Mouse (Mus musculus): Measurements from ENCODE around the gene Hmg20a. TPM values are rescaled to one million over a fixed set of nuclear protein-coding genes. Genes with fewer than 3 reads are reported as not detected.
A peak's percentile ranks its signal among the peaks of the same experiment; 100 is the strongest.

The Hmg20a gene
- polyA plus RNA-seq, 1 experiment from 2014 or later = 49.8 TPM

DNA sequence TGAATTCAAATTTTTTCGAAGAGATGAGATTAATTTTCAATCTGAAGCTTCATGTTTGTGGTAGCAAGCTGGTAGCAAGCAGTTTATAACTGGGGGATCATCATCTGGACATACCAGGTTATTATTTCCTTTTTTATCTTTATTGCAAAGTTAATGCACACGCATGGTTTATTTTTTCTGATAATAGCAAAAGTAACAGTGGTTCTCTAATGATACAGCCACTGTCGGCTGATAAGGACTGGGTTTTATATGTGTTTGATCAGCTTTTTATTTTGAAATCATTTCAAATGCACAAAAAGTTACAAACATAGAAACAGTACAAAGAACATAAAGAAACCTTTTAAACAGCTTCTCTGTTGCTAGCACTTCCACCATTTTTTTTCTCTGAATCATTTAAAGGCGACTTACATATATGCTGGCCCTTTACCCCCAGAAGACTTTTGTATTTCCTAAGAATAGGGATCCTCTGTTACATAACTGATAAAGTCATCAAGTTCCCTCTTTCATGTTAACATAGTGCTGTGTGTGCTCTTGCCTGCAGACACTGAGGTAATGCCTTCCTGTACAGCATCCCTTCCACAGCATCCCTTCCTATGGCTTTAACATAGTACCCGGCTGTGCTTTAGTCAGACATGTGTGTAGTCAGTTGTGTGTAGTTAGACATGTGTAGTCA lies 60.7 kb downstream of the Hmg20a start:
- H3K36me3 ChIP-seq (ENCODE audit: control insufficient read depth, insufficient read depth, low read length) = peaks cover 70% of the 10 kb centered on the region
- H3K4me2 ChIP-seq (ENCODE audit: low read depth, low read length) = no peak overlapping the region
- 82% methylated on average over 5 of the region's 5 CpGs for WGBS
- ATAC-seq (ENCODE audit: low read depth) (no peak), DNase-seq (ENCODE audit: low spot score) (no peak)
- no peaks in the 10 kb centered on the region for H3K9me3 ChIP-seq (ENCODE audit: control insufficient read depth, low read length)
- H3K27ac ChIP-seq (replicated peaks; ENCODE audit: low read depth, low read length) = no peak overlapping the region
- no peaks in the 10 kb centered on the region for H3K4me1 ChIP-seq (ENCODE audit: control insufficient read depth, insufficient read depth, low read length)
- H3K9ac ChIP-seq (ENCODE audit: low read depth, low read length) = no peak overlapping the region
- H3K27me3 ChIP-seq (replicated peaks; ENCODE audit: control insufficient read depth, insufficient read depth, low read length) = no peaks in the 10 kb centered on the region
- H3K4me3 ChIP-seq (ENCODE audit: low read depth, low read length) = no peak overlapping the region

DNA sequence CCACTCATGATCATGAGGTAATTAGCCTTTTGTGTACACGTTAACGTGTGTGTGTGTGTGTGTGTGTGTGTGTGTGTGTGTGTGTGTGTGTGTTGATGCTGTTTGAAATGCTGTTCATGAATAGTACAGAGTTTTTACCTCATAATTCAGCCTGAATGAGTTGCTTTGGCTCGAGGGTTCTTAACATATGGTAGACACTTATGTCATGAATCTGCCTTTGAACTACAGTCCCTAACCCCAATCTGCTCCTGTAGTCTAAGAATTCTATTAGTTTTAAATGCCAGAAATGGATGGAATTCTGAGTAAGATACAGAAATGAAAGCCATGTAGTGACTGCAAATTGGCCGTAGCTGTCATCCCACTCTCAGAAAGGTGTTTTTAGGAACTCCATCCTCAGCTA lies 64.2 kb downstream of the Hmg20a start:
- no peaks in the 10 kb centered on the region for H3K27me3 ChIP-seq (replicated peaks; ENCODE audit: control insufficient read depth, insufficient read depth, low read length)
- H3K36me3 ChIP-seq (ENCODE audit: control insufficient read depth, insufficient read depth, low read length) = peaks cover 59% of the 10 kb centered on the region
- no peaks in the 10 kb centered on the region for H3K9me3 ChIP-seq (ENCODE audit: control insufficient read depth, low read length)
- H3K9ac ChIP-seq (ENCODE audit: low read depth, low read length) = no peak overlapping the region
- ATAC-seq (ENCODE audit: low read depth) = no peak
- 0 out of 2 replicates have a peak, but pooled peaks cover 4% of the 10 kb centered on the region for H3K4me1 ChIP-seq (ENCODE audit: control insufficient read depth, insufficient read depth, low read length)
- WGBS = 88% methylated on average over 4 of the region's 4 CpGs
- H3K27ac ChIP-seq (replicated peaks; ENCODE audit: low read depth, low read length) = no peak overlapping the region
- H3K4me3 ChIP-seq (ENCODE audit: low read depth, low read length) = no peak overlapping the region
- no peak overlapping the region for H3K4me2 ChIP-seq (ENCODE audit: low read depth, low read length)
- no peak for DNase-seq (ENCODE audit: low spot score)

DNA sequence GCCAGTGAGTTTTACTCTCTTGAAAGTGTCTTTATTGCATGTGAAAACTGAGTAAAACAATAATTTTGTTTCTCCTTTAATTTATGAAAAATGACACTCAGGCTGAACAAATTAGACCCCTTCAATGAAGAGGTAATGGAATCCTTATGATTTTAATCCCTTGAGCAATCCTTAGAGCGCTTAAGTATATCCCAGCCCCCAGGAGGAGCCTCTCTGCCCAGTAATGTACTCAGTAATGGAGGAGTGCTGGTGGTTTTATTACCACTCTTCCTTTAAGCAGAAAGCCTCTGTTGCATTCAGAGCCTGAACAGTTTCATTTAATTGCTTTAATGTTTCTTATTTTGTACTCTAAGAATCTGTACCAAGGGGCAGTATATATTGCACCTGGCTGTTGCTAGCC lies 67.0 kb downstream of the Hmg20a start:
- no peak overlapping the region for H3K4me3 ChIP-seq (ENCODE audit: low read depth, low read length)
- no peaks in the 10 kb centered on the region for H3K27me3 ChIP-seq (replicated peaks; ENCODE audit: control insufficient read depth, insufficient read depth, low read length)
- ATAC-seq (ENCODE audit: low read depth) = peak; percentile 57; the same call in 1 of the 2 replicates
- 0 out of 2 replicates have a peak, but pooled peaks cover 4% of the 10 kb centered on the region for H3K4me1 ChIP-seq (ENCODE audit: control insufficient read depth, insufficient read depth, low read length)
- H3K36me3 ChIP-seq (ENCODE audit: control insufficient read depth, insufficient read depth, low read length) = peaks cover 76% of the 10 kb centered on the region
- no peak overlapping the region for H3K4me2 ChIP-seq (ENCODE audit: low read depth, low read length)
- 42% methylated on average over 1 of the region's 1 CpGs for WGBS
- no peak for DNase-seq (ENCODE audit: low spot score)
- no peaks in the 10 kb centered on the region for H3K9me3 ChIP-seq (ENCODE audit: control insufficient read depth, low read length)
- H3K27ac ChIP-seq (replicated peaks; ENCODE audit: low read depth, low read length) = no peak overlapping the region
- H3K9ac ChIP-seq (ENCODE audit: low read depth, low read length) = no peak overlapping the region

DNA sequence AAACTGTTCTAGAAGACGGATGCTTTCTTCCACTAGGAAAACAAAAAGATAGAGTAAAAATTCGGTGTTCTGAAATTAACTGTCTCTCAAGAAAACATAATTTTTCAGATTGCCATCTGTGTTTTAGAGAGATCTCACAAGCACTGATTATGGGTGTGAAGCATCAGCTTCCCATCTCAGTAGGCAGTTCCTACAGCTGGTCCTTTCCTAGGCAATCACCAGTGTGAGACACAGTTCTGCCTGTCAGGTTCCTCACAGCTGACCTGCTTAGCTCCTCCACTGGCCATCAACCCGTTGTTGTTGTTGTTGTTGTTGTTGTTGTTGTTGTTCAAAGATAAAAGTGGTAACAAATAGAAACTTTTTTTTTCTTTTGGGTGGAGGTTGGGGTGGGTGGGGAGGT lies 67.7 kb downstream of the Hmg20a start:
- Histone ChIP-seq H3K4me3 (ENCODE audit: low read depth, low read length) (no peak overlapping the region), H3K4me1 (ENCODE audit: control insufficient read depth, insufficient read depth, low read length) (0 out of 2 replicates have a peak, but pooled peaks cover 4% of the 10 kb centered on the region), H3K27ac (replicated peaks; ENCODE audit: low read depth, low read length) (no peak overlapping the region), H3K27me3 (replicated peaks; ENCODE audit: control insufficient read depth, insufficient read depth, low read length) (no peaks in the 10 kb centered on the region), H3K9ac (ENCODE audit: low read depth, low read length) (no peak overlapping the region), H3K36me3 (ENCODE audit: control insufficient read depth, insufficient read depth, low read length) (peaks cover 77% of the 10 kb centered on the region), H3K4me2 (ENCODE audit: low read depth, low read length) (no peak overlapping the region), H3K9me3 (ENCODE audit: control insufficient read depth, low read length) (no peaks in the 10 kb centered on the region)
- WGBS = 91% methylated on average over 3 of the region's 3 CpGs
- DNase-seq (ENCODE audit: low spot score) (no peak), ATAC-seq (ENCODE audit: low read depth) (no peak)

DNA sequence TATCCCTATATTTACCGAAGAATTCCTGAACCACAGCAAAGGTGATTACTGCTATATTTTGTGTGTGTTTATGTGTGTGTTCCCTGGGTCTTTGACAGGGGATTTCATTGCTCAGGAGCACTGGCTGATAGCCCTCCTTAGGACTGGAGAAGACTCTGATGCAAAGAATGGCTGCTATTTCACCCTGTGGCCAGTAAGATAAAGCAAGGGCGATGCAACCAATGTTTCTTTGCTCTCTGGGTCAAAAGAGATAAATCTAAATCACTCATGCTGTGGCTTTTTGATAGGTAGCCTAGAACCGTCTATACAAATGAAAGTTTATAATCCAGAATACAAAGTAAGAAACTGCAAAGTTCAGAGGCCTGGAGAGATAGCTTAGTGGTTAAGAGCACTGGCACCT lies 69.2 kb downstream of the Hmg20a start:
- WGBS = 95% methylated on average over 3 of the region's 3 CpGs
- Histone ChIP-seq H3K4me1 (ENCODE audit: control insufficient read depth, insufficient read depth, low read length) (0 out of 2 replicates have a peak, but pooled peaks cover 4% of the 10 kb centered on the region), H3K4me3 (ENCODE audit: low read depth, low read length) (no peak overlapping the region), H3K9me3 (ENCODE audit: control insufficient read depth, low read length) (no peaks in the 10 kb centered on the region), H3K27me3 (replicated peaks; ENCODE audit: control insufficient read depth, insufficient read depth, low read length) (no peaks in the 10 kb centered on the region), H3K36me3 (ENCODE audit: control insufficient read depth, insufficient read depth, low read length) (peaks cover 78% of the 10 kb centered on the region), H3K9ac (ENCODE audit: low read depth, low read length) (no peak overlapping the region), H3K4me2 (ENCODE audit: low read depth, low read length) (no peak overlapping the region), H3K27ac (replicated peaks; ENCODE audit: low read depth, low read length) (no peak overlapping the region)
- no peak for DNase-seq (ENCODE audit: low spot score)
- ATAC-seq (ENCODE audit: low read depth) = no peak

DNA sequence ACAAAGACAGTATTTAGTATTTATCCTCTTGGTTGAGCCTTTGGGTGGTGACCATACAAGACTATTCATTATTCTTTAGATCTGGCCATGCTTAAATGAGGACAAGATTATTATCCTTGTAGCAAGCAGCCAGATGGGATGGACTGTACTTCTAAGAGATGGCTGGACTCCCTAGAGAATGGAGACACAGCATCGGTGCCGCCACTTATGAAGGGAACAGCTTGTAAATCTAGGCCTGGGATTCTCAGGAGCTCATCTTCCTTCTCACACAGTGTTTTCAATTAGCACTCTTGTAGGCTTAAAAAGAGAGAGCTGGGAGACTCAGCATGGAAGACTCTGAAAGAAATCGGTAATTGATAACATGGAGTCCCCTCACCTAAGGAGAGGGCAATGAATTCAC lies 74.0 kb downstream of the Hmg20a start:
- 72% methylated on average over 3 of the region's 3 CpGs for WGBS
- Histone ChIP-seq H3K27me3 (replicated peaks; ENCODE audit: control insufficient read depth, insufficient read depth, low read length) (no peaks in the 10 kb centered on the region), H3K4me1 (ENCODE audit: control insufficient read depth, insufficient read depth, low read length) (peaks cover 13% of the 10 kb centered on the region), H3K36me3 (ENCODE audit: control insufficient read depth, insufficient read depth, low read length) (peaks cover 74% of the 10 kb centered on the region), H3K4me2 (ENCODE audit: low read depth, low read length) (no peak overlapping the region), H3K4me3 (ENCODE audit: low read depth, low read length) (no peak overlapping the region), H3K9ac (ENCODE audit: low read depth, low read length) (no peak overlapping the region), H3K27ac (replicated peaks; ENCODE audit: low read depth, low read length) (no peak overlapping the region), H3K9me3 (ENCODE audit: control insufficient read depth, low read length) (no peaks in the 10 kb centered on the region)
- no peak for DNase-seq (ENCODE audit: low spot score)
- ATAC-seq (ENCODE audit: low read depth) = no peak

DNA sequence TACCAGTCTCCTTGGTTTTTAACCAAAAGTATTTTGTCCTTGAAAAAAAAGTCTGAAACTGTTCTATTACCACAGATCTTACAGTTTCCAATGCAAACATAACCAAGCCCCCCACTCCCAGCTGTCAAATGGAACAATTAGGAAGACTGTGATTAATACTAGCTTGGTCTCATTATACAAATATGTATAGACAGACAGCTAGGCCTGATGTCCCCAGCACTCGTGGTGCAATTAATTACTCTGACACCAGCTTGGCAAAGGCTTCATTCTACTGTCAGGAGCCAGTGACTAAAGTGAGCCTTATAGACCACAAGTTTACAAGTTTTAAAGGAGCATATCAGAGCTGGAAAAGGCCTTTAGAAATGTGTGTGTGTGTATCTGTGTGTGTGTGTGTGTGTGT lies 74.5 kb downstream of the Hmg20a start:
- Histone ChIP-seq H3K27ac (replicated peaks; ENCODE audit: low read depth, low read length) (no peak overlapping the region), H3K9me3 (ENCODE audit: control insufficient read depth, low read length) (no peaks in the 10 kb centered on the region), H3K9ac (ENCODE audit: low read depth, low read length) (no peak overlapping the region), H3K4me1 (ENCODE audit: control insufficient read depth, insufficient read depth, low read length) (peaks cover 18% of the 10 kb centered on the region), H3K36me3 (ENCODE audit: control insufficient read depth, insufficient read depth, low read length) (peaks cover 69% of the 10 kb centered on the region), H3K4me2 (ENCODE audit: low read depth, low read length) (no peak overlapping the region), H3K4me3 (ENCODE audit: low read depth, low read length) (no peak overlapping the region), H3K27me3 (replicated peaks; ENCODE audit: control insufficient read depth, insufficient read depth, low read length) (no peaks in the 10 kb centered on the region)
- ATAC-seq (ENCODE audit: low read depth) = no peak
- 27% methylated on average over 1 of the region's 1 CpGs for WGBS
- no peak for DNase-seq (ENCODE audit: low spot score)

DNA sequence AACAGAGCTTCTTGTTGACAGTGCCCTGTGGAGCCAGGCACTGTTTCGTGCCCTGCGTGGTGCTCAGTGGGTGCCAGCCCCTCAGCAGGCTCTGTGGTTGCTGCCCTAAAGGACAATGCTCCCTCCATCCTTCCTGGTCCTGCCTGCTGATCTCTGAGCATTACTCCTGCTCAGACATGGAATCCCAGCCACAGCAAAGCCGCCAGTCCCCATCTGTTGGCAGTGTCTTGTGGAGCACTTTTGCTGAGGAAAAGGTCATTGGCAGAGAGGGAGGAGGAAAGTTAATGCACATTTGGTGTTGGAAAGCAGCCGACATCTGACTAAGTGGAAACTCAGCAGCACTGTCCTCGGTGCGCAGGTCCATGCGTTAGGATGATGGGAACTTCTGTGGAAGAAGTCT lies 76.7 kb downstream of the Hmg20a start:
- Histone ChIP-seq H3K27ac (replicated peaks; ENCODE audit: low read depth, low read length) (no peak overlapping the region), H3K9me3 (ENCODE audit: control insufficient read depth, low read length) (no peaks in the 10 kb centered on the region), H3K4me2 (ENCODE audit: low read depth, low read length) (no peak overlapping the region), H3K4me1 (ENCODE audit: control insufficient read depth, insufficient read depth, low read length) (peaks cover 19% of the 10 kb centered on the region), H3K27me3 (replicated peaks; ENCODE audit: control insufficient read depth, insufficient read depth, low read length) (no peaks in the 10 kb centered on the region), H3K36me3 (ENCODE audit: control insufficient read depth, insufficient read depth, low read length) (peaks cover 47% of the 10 kb centered on the region), H3K4me3 (ENCODE audit: low read depth, low read length) (no peak overlapping the region), H3K9ac (ENCODE audit: low read depth, low read length) (no peak overlapping the region)
- DNase-seq (ENCODE audit: low spot score) (no peak), ATAC-seq (ENCODE audit: low read depth) (no peak)
- WGBS = 54% methylated on average over 7 of the region's 7 CpGs

DNA sequence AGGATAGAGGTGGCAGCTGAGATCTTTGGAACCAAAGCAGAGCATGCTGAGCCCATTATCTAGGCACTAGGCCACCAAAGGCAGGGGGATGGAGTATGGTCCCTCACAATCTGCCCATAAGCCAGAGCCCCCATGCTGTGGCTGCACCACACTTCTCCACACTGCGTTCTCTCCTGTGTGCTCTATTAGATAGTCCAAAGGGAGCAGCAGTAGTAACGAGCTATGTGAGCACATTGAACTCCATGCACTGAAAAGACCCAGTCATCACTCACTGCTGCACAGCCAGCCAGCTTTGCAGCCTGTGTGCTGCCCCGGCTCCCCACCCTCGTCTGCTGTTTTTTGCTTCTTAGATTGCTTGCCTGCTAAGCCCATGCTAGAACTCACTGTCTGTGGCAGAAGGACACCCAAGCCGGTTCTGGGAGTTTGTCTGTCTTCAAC lies 77.4 kb downstream of the Hmg20a start:
- Histone ChIP-seq H3K4me1 (ENCODE audit: control insufficient read depth, insufficient read depth, low read length) (peaks cover 24% of the 10 kb centered on the region), H3K27me3 (replicated peaks; ENCODE audit: control insufficient read depth, insufficient read depth, low read length) (no peaks in the 10 kb centered on the region), H3K4me2 (ENCODE audit: low read depth, low read length) (no peak overlapping the region), H3K4me3 (ENCODE audit: low read depth, low read length) (no peak overlapping the region), H3K9me3 (ENCODE audit: control insufficient read depth, low read length) (no peaks in the 10 kb centered on the region), H3K36me3 (ENCODE audit: control insufficient read depth, insufficient read depth, low read length) (peaks cover 40% of the 10 kb centered on the region), H3K9ac (ENCODE audit: low read depth, low read length) (no peak overlapping the region), H3K27ac (replicated peaks; ENCODE audit: low read depth, low read length) (no peak overlapping the region; the same call in 1 of the 2 replicates)
- DNase-seq (ENCODE audit: low spot score) = no peak
- 56% methylated on average over 5 of the region's 5 CpGs for WGBS
- ATAC-seq (ENCODE audit: low read depth) = no peak

All from embryonic facial prominence, embryonic 14.5 days (tissue).